Mouse (Mus musculus): Measurements from ENCODE around the gene Trim45.

Gene Trim45

GRCm38 (mm10) chr3:100921825-100922505 lies at the start of gene Trim45:
Gene Trim45 (plus strand): TSS chr3:100922202.
- WGBS: 1% methylated on average over 39 of the region's 39 CpGs

DNA sequence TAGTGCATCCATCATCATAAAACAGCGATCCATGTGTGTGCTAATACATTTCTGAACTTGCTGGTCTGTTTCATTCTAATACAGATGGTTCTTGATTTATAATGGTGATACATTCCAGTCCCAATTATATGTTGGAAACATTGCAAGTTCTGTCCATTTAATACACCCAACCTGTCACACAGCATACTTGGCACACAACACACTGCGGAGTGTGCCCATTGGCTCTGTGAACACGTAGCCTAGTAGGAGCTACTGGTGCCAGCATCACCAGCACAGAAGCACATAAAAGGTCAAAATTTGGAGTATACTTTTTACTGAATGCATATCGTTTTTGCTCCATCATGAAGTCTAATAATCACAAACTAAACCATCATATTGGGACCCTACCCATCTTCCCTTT lies 44.9 kb upstream of the Trim45 start:
- WGBS: 88% methylated on average over 4 of the region's 4 CpGs

- WGBS: 66% methylated on average over 6 of the region's 6 CpGs
Measured at GRCm38 (mm10) chr3:100881403-100881802, 40.6 kb upstream of the Trim45 start.

DNA sequence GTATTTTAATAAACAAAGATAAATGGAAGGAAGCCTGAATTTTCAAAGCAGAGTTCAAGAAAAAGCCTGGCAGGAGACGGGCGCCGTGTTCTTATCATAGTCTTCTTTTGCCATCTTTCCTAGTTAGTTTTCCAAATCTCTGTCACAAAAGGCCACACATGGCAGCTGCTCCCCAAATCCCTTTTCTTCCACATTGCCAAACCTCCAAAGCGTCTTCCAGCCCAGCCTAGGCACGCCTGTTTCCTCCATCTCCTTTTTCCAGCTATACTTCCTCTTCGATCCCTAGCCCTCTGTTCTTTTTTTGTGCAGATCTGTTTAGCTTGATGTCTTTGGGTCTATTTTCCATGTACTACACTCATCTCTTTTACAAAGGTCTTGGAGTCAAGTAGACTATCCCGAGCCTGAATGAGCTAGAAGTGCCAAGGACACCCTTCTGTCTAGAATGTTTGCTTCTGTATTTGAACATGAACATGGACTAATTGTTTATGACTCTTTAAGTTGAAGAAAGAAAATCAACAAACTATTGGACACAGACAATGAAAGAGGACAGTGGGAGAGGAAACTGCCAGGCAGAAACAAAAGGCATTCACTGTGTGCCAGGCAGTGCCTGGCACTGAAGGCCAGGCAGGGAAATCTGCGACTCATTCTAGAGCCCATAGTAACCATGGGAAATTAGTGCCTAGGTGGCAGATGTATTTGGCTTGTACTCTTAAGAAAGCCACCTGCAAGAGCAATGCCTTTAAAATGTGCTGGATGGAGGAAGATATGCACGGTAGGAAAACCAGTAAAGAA lies 40.0 kb upstream of the Trim45 start:
- 67% methylated on average over 9 of the region's 9 CpGs for WGBS

- WGBS: 100% methylated on average over 1 of the region's 1 CpGs
Measured at GRCm38 (mm10) chr3:100889234-100889633, 32.8 kb upstream of the Trim45 start.

- 74% methylated on average over 3 of the region's 3 CpGs for WGBS
Measured at GRCm38 (mm10) chr3:100890406-100890805, 31.6 kb upstream of the Trim45 start.

DNA sequence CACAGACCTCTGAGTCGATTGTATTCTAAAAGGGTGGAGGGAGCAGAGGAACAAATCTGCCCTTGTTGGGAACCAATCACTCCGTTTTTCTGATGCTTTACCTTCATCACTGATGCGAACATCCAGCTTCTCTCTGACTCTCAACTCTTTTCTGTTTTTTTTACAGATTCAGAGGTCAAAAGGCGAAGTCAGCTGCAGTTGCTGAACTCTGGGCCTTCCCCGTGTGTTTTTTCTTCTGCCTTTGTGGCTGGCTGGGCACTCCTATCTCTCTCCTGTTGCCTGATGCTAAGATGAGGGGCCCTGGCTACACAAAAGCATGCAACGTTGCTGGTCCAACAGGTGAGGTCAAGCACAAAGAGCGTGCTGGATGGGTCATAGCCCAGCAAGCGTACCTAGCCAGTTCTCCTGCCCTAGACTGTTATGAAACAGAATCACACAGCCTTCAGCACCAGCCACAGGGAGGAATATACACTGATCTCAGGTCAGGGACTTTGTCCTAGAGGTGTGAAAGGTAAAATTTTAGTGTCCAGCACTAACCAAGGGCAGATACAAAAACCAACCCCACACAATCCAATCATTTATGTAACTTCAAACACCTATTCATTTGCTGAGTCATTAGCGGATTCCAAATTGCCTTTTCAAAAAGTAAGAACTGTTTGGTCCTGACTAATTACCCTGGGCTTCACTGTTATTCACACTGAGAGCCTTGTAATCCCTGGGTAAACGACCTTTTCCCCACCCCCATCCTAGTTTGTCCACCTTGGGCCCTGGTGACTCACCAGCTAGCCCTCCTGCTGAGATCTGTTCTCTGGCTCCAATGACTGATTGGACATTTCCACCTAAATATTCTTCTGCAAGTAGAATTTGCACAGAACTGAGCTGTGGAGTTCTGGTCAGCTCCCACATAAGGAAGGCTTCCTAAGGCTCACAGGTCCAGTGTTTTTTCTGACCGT lies 29.3 kb upstream of the Trim45 start:
- 80% methylated on average over 11 of the region's 11 CpGs for WGBS

DNA sequence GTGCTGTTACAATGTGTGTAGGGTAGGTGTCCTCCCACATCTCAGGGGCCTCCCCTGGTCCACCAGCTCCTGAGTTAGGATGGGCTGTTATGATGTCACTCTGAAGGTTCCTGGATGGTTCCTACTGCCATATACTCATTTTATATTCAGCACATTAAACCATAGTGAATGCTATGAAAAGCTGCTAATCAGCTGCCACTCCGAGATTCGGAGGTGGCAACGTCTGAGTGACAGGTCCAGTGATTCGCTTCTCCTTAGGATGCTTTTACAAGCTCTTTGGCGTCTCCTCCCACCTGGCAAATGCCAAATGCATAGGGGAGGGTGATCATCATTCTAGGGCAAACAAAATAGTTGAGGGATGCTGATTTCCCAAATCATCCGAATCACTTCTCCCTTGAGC lies 26.5 kb upstream of the Trim45 start:
- 58% methylated on average over 6 of the region's 6 CpGs for WGBS

DNA sequence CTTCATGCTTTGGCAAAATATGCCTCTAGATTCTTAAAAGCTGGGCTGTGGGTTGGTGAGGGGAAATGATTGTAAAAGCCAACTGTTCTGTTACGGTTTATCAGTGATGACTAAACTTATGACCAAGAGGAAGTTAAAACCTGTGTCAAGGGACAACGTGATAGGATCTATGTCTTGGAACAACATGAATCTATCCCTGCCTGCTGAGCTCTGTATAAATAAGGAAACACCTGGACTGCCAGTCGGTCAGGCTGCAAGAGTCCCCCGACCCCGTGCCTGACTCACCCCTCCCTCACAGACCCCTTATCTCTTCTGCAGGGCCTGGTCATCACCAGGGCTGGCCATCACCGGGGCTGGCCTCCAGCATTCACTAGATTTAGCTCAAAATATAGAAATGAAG lies 15.9 kb upstream of the Trim45 start:
- WGBS: 73% methylated on average over 6 of the region's 6 CpGs

DNA sequence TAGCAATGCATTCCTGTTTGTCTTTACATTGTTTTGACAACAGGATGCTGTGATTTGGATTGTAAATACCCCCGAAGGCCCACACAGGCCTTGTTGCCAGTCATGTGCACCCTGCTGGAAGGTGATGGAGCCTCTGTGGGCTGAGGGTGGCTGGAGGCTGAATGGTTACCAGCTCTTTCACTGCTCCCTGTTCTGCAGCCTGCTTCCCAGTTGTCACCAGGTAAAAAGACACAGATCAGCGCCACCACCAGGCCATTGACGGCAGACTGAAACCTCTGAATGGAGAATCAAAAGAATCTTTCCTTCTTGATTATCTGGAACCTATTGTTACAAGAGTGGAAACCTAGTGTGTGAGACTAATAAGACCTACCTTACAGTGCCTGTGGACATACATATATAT lies 15.1 kb upstream of the Trim45 start:
- 36% methylated on average over 3 of the region's 3 CpGs for WGBS

DNA sequence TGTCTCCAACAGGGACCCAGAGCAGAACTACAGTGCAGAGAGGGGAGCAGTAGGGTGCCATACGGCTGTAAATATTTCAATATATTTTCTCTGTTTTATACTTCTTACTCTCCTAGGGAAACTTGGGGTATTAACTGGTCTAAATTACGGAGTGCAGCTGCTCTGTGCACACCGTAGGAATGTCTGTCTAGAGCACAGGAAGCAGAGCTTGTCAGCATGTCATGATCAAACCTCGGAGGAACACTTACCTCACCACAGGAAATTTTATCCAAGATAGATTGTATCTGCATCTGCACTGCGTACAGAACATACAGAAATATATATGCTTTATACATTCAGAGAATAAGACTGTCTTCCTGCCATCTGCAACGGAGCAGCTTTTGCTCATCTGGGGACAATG lies 13.4 kb upstream of the Trim45 start:
- 65% methylated on average over 6 of the region's 6 CpGs for WGBS

DNA sequence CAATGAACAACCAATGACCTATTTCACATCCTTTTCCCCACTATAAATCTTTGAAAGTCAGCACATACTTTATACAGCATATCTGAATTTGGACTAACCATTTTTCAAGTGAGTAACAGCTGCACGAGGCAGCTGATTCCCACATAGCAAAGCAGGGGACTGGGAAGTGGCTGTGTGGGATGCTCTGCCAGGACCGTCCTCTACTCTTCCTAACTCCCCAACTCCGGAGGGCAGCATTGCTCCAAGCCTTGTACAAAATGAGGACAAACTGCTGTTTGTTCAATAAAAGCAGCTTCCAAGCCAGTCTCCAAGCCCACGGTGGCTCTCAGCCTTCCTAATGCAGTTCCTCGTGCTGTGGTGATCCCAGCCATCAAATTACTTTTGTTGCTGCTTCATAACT lies 11.4 kb upstream of the Trim45 start:
- WGBS: 27% methylated on average over 5 of the region's 5 CpGs

DNA sequence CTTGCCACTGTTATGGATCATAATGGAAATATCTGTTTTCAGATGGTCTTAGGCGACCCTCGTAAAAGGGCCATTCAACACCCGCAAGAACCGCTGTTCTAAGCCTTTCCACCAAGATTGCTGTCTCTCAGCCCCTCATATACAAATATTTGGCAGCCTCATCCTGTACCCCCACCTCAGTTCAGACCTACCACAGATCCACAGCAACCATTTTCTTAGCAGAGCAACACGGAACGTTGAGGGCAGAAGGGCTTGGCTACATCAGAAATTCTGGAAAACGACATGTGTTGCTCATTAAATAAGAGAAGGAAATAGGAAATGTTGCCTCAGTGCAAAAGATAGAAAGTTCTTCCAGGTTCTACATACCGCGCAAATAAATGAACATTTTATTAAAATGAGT lies 11.0 kb upstream of the Trim45 start:
- WGBS: 72% methylated on average over 9 of the region's 9 CpGs

DNA sequence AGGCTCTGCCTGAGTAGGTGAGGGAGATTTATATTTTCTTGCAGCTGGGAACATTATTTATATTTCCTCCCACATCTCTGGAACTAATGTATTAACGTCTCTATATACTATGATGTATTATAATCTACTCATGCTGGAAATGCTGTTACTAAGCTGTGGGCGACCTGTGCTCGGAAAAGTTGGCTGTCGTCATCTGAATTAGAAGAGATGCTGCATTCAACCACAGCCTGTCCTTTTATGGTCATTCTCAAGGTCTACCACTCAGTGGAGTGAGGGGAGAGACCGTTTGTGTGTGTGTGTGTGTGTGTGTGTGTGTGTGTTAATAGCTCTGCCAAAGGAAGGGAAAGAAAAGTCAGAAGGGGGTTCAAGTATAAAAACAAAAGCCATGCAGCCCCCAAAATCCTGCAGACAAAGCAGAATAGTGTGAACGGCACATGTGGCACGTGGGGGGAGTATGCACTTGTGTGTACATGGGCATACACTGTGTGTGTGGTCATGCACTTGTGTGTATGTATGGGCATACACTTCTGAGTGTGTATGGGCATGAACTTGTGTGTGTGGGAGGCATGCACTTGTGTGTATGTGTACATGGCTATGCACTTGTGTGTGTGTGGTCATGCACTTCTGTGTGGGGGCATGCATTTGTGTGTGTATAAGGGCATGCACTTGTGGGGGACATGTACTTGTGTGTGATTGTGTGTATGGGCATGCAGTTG lies 10.3 kb upstream of the Trim45 start:
- WGBS: 59% methylated on average over 7 of the region's 7 CpGs

DNA sequence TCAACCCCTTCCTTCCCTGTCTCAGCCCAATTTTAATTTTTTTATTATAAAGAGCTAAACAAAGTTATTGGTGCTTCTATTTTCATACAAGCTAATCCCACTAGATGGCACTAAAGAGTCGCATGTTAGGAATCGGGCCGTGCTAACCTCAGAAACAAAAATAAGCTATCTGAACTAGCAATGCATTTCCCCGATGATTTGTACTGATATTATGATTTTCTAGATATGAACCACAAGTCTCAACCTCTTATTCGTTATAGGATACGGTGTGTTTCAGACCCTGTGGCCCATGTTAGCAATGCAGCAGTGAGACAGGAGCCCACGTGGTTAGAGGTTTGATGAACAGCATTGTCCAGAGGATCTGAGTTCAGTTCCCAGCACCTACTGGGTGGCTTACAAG lies 5.2 kb upstream of the Trim45 start:
- WGBS: 13% methylated on average over 7 of the region's 7 CpGs

GRCm38 (mm10) chr3:100920611-100921140 lies 1.3 kb upstream of the Trim45 start:
- 82% methylated on average over 9 of the region's 9 CpGs for WGBS

- 25% methylated on average over 28 of the region's 28 CpGs for WGBS
Measured at GRCm38 (mm10) chr3:100922506-100923375, 739 bp downstream of the Trim45 start.

- WGBS: 36% methylated on average over 6 of the region's 6 CpGs
Measured at GRCm38 (mm10) chr3:100924065-100924732, 2.2 kb downstream of the Trim45 start.

GRCm38 (mm10) chr3:100925176-100925575 lies 3.2 kb downstream of the Trim45 start:
- 84% methylated on average over 16 of the region's 16 CpGs for WGBS
